Mouse (Mus musculus) MEL (cell line): ENCODE measurements around the gene Vps29.

Experiments used
- CTCF ChIP-seq, 3 experiments: IDR thresholded peaks in 2 of 3; conservative IDR thresholded peaks in 1 of 3; 2 replicates each; pipeline ENCODE4 v1.5.1; 2011 to 2012; ENCODE audit warnings: low read length in 3 of 3, low read depth in 2 of 3, mild to moderate bottlenecking in 2 of 3, improper control_type of control experiment in 1 of 3, inconsistent platforms in 1 of 3, mixed read lengths in 1 of 3, moderate library complexity in 1 of 3; ENCODE audit not compliant: control insufficient read depth in 1 of 3, insufficient read depth in 1 of 3, poor library complexity in 1 of 3, severe bottlenecking in 1 of 3
- EP300 ChIP-seq, 2 experiments: IDR thresholded peaks; 2 replicates each; pipeline ENCODE4 v1.6.1; 2011; ENCODE audit warnings: improper control_type of control experiment in 2 of 2, low read length in 2 of 2, low read depth in 1 of 2, mild to moderate bottlenecking in 1 of 2
- MAX ChIP-seq: IDR thresholded peaks from 2 replicates; pipeline ENCODE4 v1.6.1; 2011; ENCODE audit warnings: low read length, improper control_type of control experiment
- POLR2A ChIP-seq, 2 experiments: IDR thresholded peaks; 2 replicates each; pipeline ENCODE4 v1.6.1; 2011 to 2012; ENCODE audit warnings: low read length in 2 of 2, mild to moderate bottlenecking in 2 of 2, control low read depth in 1 of 2, improper control_type of control experiment in 1 of 2, low read depth in 1 of 2, moderate library complexity in 1 of 2; ENCODE audit not compliant: control insufficient read depth in 1 of 2, insufficient read depth in 1 of 2, poor library complexity in 1 of 2
- RCOR1 ChIP-seq: IDR thresholded peaks from 2 replicates; pipeline ENCODE4 v1.6.1; 2012; ENCODE audit warnings: low read depth, mild to moderate bottlenecking, inconsistent platforms, low read length, improper control_type of control experiment
- USF2 ChIP-seq, 2 experiments: IDR thresholded peaks; 2 replicates each; pipeline ENCODE4 v1.6.1; 2011 to 2012; ENCODE audit warnings: improper control_type of control experiment in 2 of 2, low read length in 2 of 2, borderline replicate concordance in 1 of 2, inconsistent platforms in 1 of 2, low read depth in 1 of 2, mild to moderate bottlenecking in 1 of 2; ENCODE audit not compliant: insufficient read depth in 1 of 2

DNA sequence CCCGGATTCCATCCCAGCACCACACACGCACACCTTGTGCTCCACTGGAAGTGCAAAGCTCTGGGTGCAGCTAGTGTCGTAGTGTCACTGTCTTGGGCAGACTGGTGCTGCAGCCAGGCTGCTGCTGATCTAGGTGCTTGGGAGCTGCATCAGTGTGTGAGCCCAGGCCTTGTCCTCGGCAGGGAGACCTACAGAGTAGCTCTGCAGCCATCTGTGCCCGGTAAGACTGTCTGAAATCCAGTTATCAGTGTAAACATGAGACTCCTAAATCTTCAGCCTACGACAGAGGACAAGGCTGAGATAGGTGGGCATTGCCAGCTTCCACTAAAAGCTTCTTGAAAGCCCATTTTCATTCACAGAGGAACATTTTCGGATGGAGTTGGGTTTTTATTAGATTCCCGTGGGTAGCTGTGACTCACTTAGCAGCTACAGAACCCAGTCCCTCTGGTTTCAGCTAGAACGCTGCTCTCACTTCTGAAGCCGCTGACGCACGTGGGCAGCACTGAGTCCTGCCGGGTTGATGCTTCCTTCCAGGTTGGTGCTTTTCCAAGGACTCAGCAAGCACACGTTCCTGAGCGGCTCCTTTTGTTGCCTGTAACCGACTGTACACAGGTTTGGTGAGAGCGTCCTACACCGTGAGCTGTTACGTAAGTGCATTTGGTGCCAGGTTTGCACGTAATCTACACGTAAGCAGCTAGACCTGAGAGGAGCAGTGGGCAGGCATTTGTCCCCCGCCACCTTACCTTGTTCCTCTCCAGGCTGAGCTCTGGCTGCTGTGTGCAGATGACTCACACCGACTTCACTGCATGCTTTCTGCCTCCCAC is 29.3 kb upstream of the Vps29 start:
- TF ChIP-seq RCOR1 (no peak), USF2 (IDR thresholded peaks at IDR 0.05; ENCODE audit: borderline replicate concordance in 1 of 2, insufficient read depth in 1 of 2, low read depth in 1 of 2, low read length in 2 of 2) (no peak), MAX (no peak), POLR2A (IDR thresholded peaks at IDR 0.05; ENCODE audit: control insufficient read depth in 1 of 2, insufficient read depth in 1 of 2, low read depth in 1 of 2, low read length in 2 of 2, poor library complexity in 1 of 2) (no peak), CTCF (IDR thresholded peaks at IDR 0.05 in 2 of 3, conservative IDR thresholded peaks at IDR 0.05 in 1 of 3; ENCODE audit: control insufficient read depth in 1 of 3, insufficient read depth in 1 of 3, low read depth in 2 of 3, low read length in 3 of 3, poor library complexity in 1 of 3, severe bottlenecking in 1 of 3) (no peak), EP300 (IDR thresholded peaks at IDR 0.05; ENCODE audit: low read depth in 1 of 2, low read length in 2 of 2) (no peak)
